Mouse (Mus musculus) spleen, embryonic (tissue): Measurements from ENCODE around the gene Nelfe.
"Not testable (repeated sequence)": the region's sequence is repeated elsewhere in the genome, so short reads cannot be mapped to it uniquely, and the experiment has no call there.

Experiments used
- CTCF ChIA-PET: fragments of 350-600 bp; sonication (Branson Sonifier 250); formaldehyde crosslinking; loops from one replicate; lab custom pipeline; 2022; lab: Charles Lee

Nelfe gene

DNA sequence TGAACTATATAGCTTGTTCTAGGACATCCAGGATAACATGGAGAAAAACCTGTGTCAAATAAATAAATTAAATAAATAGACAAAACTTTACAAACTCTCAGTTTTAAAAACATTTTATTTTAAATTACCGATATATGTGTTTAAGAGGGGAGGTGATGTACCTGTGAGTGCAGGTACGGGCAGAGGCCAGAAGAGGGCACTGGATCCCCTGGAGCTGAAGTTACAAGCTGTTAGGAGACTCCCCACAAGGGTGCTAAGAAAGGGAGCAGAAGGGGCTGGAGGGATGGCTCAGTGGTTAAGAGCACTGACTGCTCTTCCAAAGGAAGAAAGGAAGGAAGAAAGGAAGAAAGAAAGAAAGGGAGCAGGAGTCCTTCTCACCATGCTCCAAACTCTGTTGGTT lies 41.2 kb downstream of the Nelfe start:
- CTCF ChIA-PET, result interaction anchor here (0.5 to 0.7 kb wide), 2 partner anchors 8 to 51 kb away, joined by 4 to 7 read pairs; no protein-coding TSS in a partner anchor

DNA sequence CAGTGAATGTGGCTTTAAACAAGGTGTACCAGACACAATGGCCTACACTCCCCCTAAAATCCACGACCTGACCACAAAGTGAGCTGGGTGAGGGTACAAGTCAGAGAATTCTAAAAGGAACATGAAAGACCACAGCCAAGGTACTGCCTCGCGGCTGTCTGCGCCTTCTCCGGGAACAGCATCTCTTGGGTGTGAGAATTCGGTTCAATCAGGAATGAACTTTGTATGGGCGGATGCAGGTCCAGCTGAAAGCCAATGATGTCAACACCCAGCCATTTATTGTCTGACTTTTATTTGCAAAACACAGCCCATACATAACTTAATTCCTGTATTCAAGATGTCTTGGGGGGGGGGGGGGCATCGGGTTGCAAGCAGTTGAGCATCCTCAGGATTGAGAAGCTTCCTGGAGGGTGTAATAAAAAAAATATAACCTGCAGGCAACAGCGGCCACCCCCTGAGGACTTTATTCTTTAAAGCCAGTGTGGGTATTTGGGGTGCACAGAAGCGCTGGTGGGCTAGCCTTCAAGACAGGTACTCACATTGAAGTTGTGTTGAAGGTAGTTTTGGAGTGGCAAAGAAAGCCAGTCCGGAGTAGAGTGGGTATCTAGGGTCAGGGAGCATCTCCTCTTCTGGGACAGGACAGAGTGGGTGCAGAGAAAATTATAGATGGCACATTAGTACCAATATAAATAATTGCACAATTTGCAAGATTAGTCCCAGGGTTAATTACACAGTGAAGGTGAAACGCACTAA lies 43.1 kb downstream of the Nelfe start:
- CTCF ChIA-PET, result interaction anchor here (0.6 kb wide), 2 partner anchors 31 to 80 kb away, joined by 3 to 4 read pairs; no protein-coding TSS in a partner anchor

DNA sequence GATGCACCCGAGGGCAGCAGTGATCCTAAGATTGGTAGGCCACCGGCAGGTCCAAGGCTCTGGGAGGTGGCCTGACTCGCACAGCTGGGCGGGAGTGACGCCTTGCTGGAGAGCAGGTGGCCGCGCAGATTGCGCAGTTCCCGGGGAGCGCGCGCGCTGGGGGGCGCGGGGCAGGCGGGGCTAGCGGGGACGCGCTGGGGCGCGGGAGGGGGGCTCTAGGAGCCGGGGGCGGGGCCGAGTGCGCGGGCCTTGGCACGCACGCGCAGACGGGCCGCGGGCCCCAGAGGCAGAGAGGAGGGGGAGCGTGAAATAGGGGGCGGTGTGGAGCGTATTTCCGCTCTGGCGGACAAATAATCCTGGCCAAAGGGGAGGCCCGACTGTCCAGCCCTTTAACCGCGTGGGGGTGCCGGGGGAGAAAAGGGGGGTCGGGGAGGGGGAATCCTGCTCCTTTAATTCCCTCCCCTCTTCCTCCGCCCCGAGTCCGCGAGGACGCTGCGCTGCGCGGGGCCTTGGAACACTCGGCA lies 43.9 kb downstream of the Nelfe start:
- CTCF ChIA-PET, result no interaction called here

DNA sequence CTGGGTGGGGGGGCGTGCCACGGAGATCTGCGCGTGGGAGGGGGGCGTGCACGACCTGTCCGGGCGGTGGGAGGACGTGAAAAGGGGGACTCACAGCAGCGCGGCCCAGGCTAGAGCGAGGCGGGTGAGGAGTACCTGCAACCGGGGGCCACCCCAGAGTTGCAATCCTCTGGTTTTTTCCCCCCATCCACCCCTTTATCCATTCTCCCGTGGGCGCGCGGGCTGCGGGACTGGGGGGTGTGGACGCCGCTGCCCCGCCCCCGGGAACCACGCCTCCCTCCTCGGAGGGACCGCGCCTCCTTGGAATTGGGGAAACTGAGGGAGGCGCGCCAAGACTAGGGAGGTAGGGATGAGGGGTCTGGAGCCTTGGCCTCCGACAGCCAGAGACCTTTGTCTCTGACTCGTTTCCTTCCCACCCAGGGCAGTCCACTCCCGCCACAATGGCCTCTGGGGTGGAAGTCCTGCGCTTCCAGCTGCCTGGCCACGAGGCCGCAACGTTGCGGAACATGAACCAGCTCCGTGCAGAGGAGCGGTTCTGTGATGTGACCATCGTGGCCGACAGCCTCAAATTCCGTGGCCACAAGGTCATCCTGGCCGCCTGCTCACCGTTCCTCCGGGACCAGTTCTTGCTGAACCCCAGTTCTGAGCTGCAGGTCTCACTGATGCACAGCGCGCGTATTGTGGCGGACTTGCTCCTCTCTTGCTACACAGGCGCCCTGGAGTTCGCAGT lies 44.8 kb downstream of the Nelfe start:
- CTCF ChIA-PET, result no interaction called here

DNA sequence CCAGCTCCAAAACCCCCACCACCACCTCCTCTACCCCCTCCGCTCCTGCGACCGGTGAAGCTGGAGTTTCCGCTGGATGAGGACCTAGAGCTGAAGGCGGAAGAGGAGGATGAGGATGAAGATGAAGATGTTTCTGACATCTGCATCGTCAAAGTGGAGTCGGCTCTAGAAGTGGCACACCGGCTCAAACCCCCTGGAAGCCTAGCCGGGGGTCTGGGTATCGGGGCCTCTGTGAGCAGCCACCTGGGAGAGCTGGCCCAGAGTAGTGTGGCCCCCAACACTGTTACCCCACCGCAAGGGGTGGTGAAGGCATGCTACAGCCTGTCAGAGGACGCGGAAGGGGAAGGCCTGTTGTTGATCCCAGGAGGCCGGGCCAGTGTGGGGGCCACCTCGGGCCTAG lies 45.5 kb downstream of the Nelfe start:
- CTCF ChIA-PET, result no interaction called here

DNA sequence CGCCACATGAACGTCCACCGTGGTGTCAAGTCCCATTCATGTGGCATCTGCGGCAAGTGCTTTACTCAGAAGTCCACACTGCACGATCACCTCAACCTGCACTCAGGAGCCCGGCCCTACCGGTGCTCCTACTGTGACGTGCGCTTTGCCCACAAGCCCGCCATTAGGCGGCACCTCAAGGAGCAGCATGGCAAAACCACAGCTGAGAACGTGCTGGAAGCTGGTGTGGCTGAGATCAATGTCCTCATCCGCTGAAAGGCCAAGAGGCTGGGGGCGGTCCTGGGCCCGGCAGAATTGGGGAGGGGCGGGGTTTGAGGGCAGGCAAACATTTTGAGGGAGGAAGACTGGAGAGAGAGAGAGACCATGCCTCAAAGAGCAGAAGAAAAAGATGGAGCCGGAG lies 46.2 kb downstream of the Nelfe start:
- CTCF ChIA-PET, result no interaction called here

DNA sequence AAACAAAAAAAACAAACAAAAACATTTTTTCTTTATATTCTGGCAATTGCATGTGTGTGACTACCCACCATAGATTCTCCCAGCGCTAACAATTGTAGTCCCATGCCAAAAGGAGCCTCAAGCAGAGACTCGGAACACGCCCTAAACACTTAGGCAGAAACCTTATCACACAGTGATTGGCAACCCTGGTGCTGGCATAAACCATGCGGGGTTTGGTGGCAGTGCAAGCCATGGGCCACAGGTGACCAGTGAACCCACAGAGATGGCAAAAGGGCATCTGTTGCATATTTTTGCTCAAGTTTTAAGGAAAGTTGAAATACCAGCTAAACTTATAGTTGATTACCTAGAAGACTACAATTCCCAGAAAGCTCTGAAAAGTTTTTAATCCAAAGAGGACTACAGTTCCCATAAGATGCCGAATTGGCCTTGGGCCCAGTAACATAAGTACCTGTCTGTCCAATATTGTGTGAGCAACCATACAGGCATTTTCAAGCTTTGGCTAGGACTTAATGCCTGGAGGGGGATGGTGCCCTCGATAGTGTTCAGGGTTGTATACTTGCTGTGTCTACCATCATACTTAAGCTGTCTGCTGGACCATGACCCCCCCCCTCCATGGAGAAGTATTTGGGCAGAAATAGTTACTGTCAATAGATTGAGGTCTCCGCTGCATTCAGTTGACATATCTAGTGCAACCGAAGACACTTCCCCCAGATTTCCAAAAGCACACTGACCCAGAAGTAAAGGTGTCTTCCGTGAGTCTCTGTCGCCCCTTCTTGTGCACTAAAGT lies 47.4 kb downstream of the Nelfe start:
- CTCF ChIA-PET, result interaction anchor here (1.5 kb wide), 1 partner anchor 15 kb away, joined by 6 read pairs; no protein-coding TSS in a partner anchor

DNA sequence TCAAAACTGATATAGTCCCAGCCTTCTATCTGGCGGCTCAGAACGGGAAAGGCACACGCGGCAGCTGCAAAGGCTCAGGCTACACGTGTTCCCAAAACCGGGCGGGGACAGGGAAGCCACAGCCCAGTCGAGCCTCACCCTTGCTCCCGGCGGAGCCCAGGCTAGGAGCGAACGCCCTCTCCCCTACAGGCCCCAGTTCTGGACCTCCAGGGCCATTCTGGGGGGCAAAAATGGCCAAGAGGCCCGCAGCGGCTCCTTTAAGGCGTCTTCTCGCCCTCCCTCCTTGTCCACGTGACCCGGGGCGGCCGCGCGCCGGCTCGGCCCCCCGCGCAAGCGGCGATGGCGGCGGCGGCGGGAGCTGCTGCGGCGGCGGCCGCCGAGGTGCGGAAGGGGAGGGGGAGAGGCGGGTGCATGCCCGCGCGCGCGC lies 48.0 kb downstream of the Nelfe start, which contains the start of the genes C2 and Ehmt2:
Gene C2 (minus strand): TSS at position 106 of the 427 bp plus-strand sequence.
Gene Ehmt2 (plus strand): TSS at position 310 of the 427 bp plus-strand sequence.
- CTCF ChIA-PET, result interaction anchor here (1.5 kb wide), 1 partner anchor 15 kb away, joined by 6 read pairs; no protein-coding TSS in a partner anchor

DNA sequence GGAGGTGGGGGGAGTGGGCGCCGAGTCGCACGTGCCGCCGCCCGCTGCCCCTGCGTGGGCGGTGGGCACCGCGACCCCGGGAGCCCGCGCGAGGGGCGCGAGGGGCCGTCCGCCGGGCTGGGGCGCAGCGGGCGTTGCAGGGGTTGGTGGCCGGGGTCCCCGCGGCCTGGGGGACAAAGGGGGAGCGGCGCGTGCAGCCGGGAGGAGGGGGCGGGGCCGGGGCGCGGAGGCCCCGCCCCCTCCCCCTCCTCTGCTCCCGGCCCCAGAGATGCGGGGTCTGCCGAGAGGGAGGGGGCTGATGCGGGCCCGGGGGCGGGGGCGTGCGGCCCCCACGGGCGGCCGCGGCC lies 48.5 kb downstream of the Nelfe start:
- CTCF ChIA-PET, result interaction anchor here (0.6 kb wide), 1 partner anchor 28 kb away, joined by 4 read pairs; no protein-coding TSS in a partner anchor

DNA sequence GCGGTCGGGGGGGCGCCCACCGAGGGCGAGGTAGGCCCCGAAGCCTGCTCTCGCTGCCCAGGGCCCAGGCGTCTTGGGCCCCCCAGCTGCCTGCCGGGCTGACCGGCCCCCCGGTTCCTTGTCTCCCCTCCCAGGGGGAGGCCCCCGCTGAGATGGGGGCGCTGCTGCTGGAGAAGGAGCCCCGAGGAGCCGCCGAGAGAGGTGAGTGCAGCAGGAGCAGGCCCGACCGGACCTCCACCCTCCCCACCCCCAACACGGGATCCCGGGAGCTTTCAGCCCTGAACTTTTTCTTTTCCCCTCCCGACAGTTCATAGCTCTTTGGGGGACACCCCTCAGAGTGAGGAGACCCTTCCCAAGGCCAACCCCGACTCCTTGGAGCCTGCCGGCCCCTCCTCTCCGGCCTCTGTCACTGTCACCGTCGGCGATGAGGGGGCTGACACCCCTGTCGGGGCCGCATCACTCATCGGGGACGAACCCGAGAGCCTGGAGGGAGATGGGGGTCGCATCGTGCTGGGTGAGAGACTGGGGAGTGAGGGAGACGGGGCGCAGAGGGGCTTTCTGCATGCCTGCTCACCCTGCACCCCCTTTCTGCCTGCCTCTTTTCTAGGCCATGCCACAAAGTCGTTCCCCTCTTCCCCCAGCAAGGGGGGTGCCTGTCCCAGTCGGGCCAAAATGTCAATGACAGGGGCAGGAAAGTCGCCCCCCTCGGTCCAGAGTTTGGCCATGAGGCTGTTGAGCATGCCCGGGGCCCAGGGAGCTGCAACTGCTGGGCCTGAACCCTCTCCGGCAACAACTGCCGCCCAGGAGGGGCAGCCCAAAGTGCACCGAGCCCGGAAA lies 49.1 kb downstream of the Nelfe start:
- CTCF ChIA-PET, result interaction anchor here (0.5 to 0.6 kb wide), 2 partner anchors 8 to 29 kb away, joined by 4 read pairs; no protein-coding TSS in a partner anchor

DNA sequence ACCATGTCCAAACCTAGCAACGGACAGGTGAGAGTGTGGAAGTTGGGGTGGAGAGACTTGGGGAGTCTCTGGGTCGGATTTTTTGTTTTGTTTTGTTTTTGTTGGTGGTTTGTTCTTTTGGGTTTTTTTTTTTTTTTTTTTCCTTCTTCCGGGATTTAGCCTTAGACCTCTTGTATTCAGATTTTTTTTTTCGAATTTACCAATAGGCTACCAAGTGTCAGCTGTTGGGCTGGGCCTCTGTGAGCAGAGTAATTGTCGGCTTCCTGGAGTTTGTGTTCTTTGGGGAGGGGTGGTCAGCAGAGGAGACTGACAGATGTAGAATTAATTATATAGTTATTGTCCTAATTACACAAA lies 49.7 kb downstream of the Nelfe start:
- CTCF ChIA-PET, result interaction anchor here (0.7 kb wide), 1 partner anchor 48 kb away, joined by 18 read pairs; no protein-coding TSS in a partner anchor

DNA sequence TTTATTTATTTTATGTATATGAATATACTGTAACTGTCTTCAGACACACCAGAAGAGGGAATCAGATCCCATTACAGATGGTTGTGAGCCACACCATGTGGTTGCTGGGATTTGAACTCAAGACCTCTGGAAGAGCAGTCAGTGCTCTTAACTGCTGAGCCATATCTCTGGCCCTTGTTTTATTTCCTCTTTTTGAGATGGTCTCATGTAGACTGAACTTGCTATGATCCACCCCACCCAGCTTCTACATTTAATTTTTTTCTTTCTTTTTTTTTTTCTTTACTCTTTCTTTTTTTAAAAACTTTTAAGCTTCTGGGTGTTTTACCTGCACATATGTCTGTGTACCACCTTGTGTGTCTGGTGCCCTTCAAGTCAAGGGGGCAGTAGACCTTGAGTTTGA lies 50.6 kb downstream of the Nelfe start:
- CTCF ChIA-PET, result not testable (repeated sequence)

DNA sequence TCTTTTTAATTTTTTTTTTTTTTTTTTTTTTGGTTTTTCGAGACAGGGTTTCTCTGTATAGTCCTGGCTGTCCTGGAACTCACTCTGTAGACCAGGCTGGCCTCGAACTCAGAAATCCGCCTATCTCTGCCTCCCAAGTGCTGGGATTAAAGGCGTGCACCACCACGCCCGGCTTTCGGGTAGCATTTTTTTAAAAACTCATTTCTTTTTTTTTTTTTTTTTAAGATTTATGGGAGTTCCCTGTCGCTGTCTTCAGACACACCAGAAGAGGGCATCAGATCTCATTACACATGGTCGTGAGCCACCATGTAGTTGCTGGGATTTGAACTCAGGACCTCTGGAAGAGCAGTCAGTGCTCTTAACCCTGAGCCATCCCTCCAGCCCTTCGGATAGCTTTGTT lies 51.8 kb downstream of the Nelfe start:
- CTCF ChIA-PET, result interaction anchor here (0.6 to 0.7 kb wide), 2 partner anchors 64 to 353 kb away, joined by 3 to 4 read pairs; no protein-coding TSS in a partner anchor

DNA sequence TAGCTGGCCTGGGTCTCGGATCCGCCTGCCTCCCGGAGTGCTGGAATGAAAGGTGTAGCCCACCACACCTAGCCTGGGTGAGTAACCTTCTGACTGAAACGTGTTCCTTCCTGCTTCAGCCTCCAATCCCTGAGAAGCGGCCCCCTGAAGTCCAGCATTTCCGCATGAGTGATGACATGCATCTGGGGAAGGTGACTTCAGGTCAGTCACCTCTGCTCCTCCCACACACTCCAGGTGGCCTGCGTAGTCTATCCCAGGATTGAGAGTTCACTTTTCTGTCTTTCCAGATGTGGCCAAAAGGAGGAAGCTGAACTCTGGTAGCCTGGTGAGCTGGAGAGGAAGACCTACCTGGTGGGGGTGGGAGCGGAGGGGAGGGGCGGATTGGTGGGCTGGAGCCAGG lies 52.7 kb downstream of the Nelfe start:
- CTCF ChIA-PET, result no interaction called here
